Mouse (Mus musculus): ENCODE measurements around the gene Tomm20. TPM values are rescaled to one million over a fixed set of nuclear protein-coding genes. Genes with fewer than 3 reads are reported as not detected.
"Not testable (repeated sequence)": the region's sequence is repeated elsewhere in the genome, so short reads cannot be mapped to it uniquely, and the experiment has no call there.

Tomm20 gene
- 185 and 193 TPM in 2 replicates for polyA plus RNA-seq (2015; fragmentation: Nextera tagmentation; extraction: Ambion mirVana)

DNA sequence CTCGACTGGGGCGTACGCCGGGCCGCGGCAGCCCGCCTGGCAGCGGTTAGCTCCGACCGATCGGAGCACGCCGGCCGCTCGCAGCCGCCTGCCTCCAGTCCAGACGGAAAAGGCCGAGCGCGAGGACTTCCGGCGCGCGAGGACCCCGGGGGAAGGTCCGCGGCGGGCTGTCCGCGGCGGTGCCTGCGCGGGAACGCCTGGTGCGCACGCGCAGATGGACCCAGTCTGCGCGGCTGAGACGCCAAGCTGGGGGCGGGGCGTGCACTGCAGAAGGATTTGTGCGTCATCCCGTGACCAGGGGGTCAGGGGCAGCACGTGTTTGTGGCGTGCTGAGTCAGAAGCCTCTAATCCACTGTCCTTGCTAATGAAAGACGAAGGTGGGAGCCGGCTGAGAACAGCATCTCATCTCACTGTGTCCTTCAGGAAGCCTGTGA is at the start of gene Tomm20:
Tomm20 (minus strand) TSS at position 115 of the 434 bp plus-strand sequence.
- peaks cover 27% of the 10 kb centered on the region for H3K36me3 ChIP-seq
- under 1% methylated on average over 48 of the region's 48 CpGs for WGBS
- ATAC-seq (ENCODE audit: insufficient number of reproducible peaks, low FRiP score, low TSS enrichment, low read depth), result peak; percentile 93

GRCm38 (mm10) chr8:126994506-126994905 is 48.9 kb upstream of the Tomm20 start:
- Histone ChIP-seq H3K4me3 (replicated peaks) (no peak overlapping the region), H3K9ac (no peak overlapping the region), H3K9me3 (replicated peaks) (no peaks in the 10 kb centered on the region), H3K36me3 (no peaks in the 10 kb centered on the region), H3K27me3 (no peaks in the 10 kb centered on the region), H3K4me1 (no peaks in the 10 kb centered on the region), H3K4me2 (replicated peaks) (no peak overlapping the region), H3K27ac (replicated peaks) (no peak overlapping the region)
- 74% methylated on average over 1 of the region's 1 CpGs for WGBS
- ATAC-seq (ENCODE audit: insufficient number of reproducible peaks, low FRiP score, low TSS enrichment, low read depth), result no peak

More for the DNA sequence above, at the start of gene Tomm20:
- H3K27me3 ChIP-seq, result no peaks in the 10 kb centered on the region
- H3K9me3 ChIP-seq (replicated peaks), result no peaks in the 10 kb centered on the region
- H3K4me1 ChIP-seq, result peaks cover 21% of the 10 kb centered on the region
- peak within 1 kb of the TSS; percentile 85 for H3K9ac ChIP-seq
- peak within 1 kb of the TSS; percentile 81 for H3K4me3 ChIP-seq (replicated peaks)
- peak within 1 kb of the TSS; percentile 88 for H3K27ac ChIP-seq (replicated peaks)
- H3K4me2 ChIP-seq (replicated peaks), result peak within 1 kb of the TSS; percentile 86

GRCm38 (mm10) chr8:126989363-126990153 is 43.9 kb upstream of the Tomm20 start:
- no peak overlapping the region for H3K4me2 ChIP-seq (replicated peaks)
- H3K9me3 ChIP-seq (replicated peaks), result no peaks in the 10 kb centered on the region
- no peaks in the 10 kb centered on the region for H3K4me1 ChIP-seq
- no peak overlapping the region for H3K27ac ChIP-seq (replicated peaks)
- H3K9ac ChIP-seq, result no peak overlapping the region
- H3K4me3 ChIP-seq (replicated peaks), result no peak overlapping the region
- H3K27me3 ChIP-seq, result no peaks in the 10 kb centered on the region
- no peak for ATAC-seq (ENCODE audit: insufficient number of reproducible peaks, low FRiP score, low TSS enrichment, low read depth)
- H3K36me3 ChIP-seq, result no peaks in the 10 kb centered on the region
- WGBS, result 68% methylated on average over 5 of the region's 5 CpGs

GRCm38 (mm10) chr8:126988346-126989006 is 42.8 kb upstream of the Tomm20 start:
- no peak overlapping the region for H3K4me3 ChIP-seq (replicated peaks)
- no peaks in the 10 kb centered on the region for H3K27me3 ChIP-seq
- H3K9ac ChIP-seq, result no peak overlapping the region
- H3K36me3 ChIP-seq, result no peaks in the 10 kb centered on the region
- H3K4me2 ChIP-seq (replicated peaks), result no peak overlapping the region
- no peaks in the 10 kb centered on the region for H3K9me3 ChIP-seq (replicated peaks)
- ATAC-seq (ENCODE audit: insufficient number of reproducible peaks, low FRiP score, low TSS enrichment, low read depth), result no peak
- H3K27ac ChIP-seq (replicated peaks), result no peak overlapping the region
- WGBS, result 64% methylated on average over 16 of the region's 16 CpGs
- H3K4me1 ChIP-seq, result no peaks in the 10 kb centered on the region

GRCm38 (mm10) chr8:126986495-126986894 is 40.9 kb upstream of the Tomm20 start:
- H3K4me3 ChIP-seq (replicated peaks), result no peak overlapping the region
- no peak; the same call in 1 of the 2 replicates for ATAC-seq (ENCODE audit: insufficient number of reproducible peaks, low FRiP score, low TSS enrichment, low read depth)
- WGBS, result 2% methylated on average over 12 of the region's 12 CpGs
- no peak overlapping the region for H3K9ac ChIP-seq
- H3K27ac ChIP-seq (replicated peaks), result no peak overlapping the region
- H3K27me3 ChIP-seq, result no peaks in the 10 kb centered on the region
- H3K4me2 ChIP-seq (replicated peaks), result no peak overlapping the region
- H3K36me3 ChIP-seq, result no peaks in the 10 kb centered on the region
- no peaks in the 10 kb centered on the region for H3K4me1 ChIP-seq
- no peaks in the 10 kb centered on the region for H3K9me3 ChIP-seq (replicated peaks)

GRCm38 (mm10) chr8:126980046-126980445 is 34.4 kb upstream of the Tomm20 start:
- ATAC-seq (ENCODE audit: insufficient number of reproducible peaks, low FRiP score, low TSS enrichment, low read depth), result no peak
- Histone ChIP-seq H3K36me3 (no peaks in the 10 kb centered on the region), H3K4me1 (0 out of 2 replicates have a peak, but pooled peaks cover 8% of the 10 kb centered on the region), H3K9me3 (replicated peaks) (no peaks in the 10 kb centered on the region), H3K27me3 (no peaks in the 10 kb centered on the region; the same call in 1 of the 2 replicates), H3K9ac (no peak overlapping the region), H3K4me3 (replicated peaks) (no peak overlapping the region), H3K4me2 (replicated peaks) (no peak overlapping the region), H3K27ac (replicated peaks) (no peak overlapping the region)
- WGBS, result 35% methylated on average over 5 of the region's 5 CpGs

DNA sequence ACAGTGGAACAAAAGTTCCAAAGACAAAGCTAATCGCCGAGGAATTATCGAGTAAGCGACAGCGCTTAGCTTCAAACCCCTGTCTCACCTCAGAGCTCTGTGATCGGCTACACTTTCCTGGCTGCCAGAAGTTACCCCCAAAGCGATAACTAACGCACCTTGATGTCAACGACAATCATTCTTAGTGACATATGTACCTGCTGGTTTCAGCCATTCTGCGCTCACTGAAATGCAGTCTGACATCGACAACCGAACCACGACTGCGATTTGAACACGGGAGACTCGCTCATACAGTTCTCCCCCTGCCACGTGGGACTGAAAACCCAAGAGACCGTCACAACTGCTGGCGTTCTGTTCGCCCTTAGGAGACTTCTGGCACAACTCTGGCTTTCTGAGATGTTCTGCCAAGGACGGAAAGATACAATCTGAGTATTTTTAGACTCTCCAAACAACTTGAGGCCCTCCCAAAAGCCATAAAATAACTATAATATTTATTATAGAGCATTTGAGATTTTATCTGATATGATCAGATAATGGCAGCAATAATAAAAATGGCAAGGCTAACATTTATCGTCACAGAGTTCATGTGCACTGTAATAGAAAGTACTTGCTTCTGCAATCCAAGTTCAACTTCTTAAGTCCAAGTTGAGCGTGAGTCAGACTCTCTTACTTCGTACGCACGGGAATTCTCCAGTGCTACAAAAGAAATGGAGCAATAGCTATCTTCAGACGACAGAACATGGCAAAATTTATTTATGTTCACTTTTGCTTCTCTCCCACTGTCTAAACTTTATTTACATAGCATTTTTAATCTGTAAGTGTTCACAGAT is 33.7 kb upstream of the Tomm20 start:
- H3K27ac ChIP-seq (replicated peaks), result no peak overlapping the region
- H3K4me1 ChIP-seq, result 0 out of 2 replicates have a peak, but pooled peaks cover 8% of the 10 kb centered on the region
- H3K9me3 ChIP-seq (replicated peaks), result no peaks in the 10 kb centered on the region
- 17% methylated on average over 27 of the region's 27 CpGs for WGBS
- no peak overlapping the region for H3K9ac ChIP-seq
- peak overlapping the region; percentile 30 for H3K4me3 ChIP-seq (replicated peaks)
- no peaks in the 10 kb centered on the region for H3K36me3 ChIP-seq
- H3K27me3 ChIP-seq, result no peaks in the 10 kb centered on the region; the same call in 1 of the 2 replicates
- no peak for ATAC-seq (ENCODE audit: insufficient number of reproducible peaks, low FRiP score, low TSS enrichment, low read depth)
- H3K4me2 ChIP-seq (replicated peaks), result peak overlapping the region; percentile 46

DNA sequence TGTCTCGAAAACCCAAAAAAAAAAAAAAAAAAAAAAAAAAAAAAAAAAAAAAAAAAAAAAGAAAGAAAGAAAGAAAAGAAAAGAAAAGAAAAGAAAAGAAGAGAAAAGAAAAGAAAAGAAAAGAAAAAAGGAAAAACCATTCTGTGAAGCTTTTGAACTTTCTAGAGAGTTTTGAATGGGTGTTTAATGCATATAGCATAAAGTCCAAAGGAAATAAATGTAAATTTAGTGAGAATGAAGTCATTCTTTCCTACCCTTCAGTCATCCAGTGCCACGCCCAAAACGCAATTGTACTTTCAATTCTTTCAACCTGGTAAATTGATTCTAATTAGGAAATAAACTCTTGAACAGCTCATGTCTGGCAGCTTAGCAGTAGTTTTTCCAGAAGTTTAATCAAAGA is 32.9 kb upstream of the Tomm20 start:
- H3K9me3 ChIP-seq (replicated peaks); ATAC-seq (ENCODE audit: insufficient number of reproducible peaks, low FRiP score, low TSS enrichment, low read depth); H3K27ac ChIP-seq (replicated peaks); H3K9ac ChIP-seq; H3K27me3 ChIP-seq; H3K4me1 ChIP-seq; H3K36me3 ChIP-seq: not testable (repeated sequence)
- Histone ChIP-seq H3K4me2 (replicated peaks) (peak overlapping the region; percentile 46), H3K4me3 (replicated peaks) (peak overlapping the region; percentile 30)
- WGBS, result 42% methylated on average over 2 of the region's 3 CpGs

GRCm38 (mm10) chr8:126978028-126978427 is 32.4 kb upstream of the Tomm20 start:
- WGBS, result 63% methylated on average over 10 of the region's 10 CpGs
- no peak overlapping the region for H3K27ac ChIP-seq (replicated peaks)
- H3K4me1 ChIP-seq, result 0 out of 2 replicates have a peak, but pooled peaks cover 8% of the 10 kb centered on the region
- no peaks in the 10 kb centered on the region for H3K36me3 ChIP-seq
- no peak overlapping the region for H3K9ac ChIP-seq
- H3K27me3 ChIP-seq, result no peaks in the 10 kb centered on the region; the same call in 1 of the 2 replicates
- no peak overlapping the region for H3K4me3 ChIP-seq (replicated peaks)
- H3K9me3 ChIP-seq (replicated peaks), result no peaks in the 10 kb centered on the region
- no peak overlapping the region for H3K4me2 ChIP-seq (replicated peaks)
- no peak for ATAC-seq (ENCODE audit: insufficient number of reproducible peaks, low FRiP score, low TSS enrichment, low read depth)

- H3K9ac ChIP-seq, result no peak overlapping the region
- no peaks in the 10 kb centered on the region for H3K9me3 ChIP-seq (replicated peaks)
- no peak overlapping the region for H3K4me3 ChIP-seq (replicated peaks)
- H3K4me2 ChIP-seq (replicated peaks), result no peak overlapping the region
- no peak for ATAC-seq (ENCODE audit: insufficient number of reproducible peaks, low FRiP score, low TSS enrichment, low read depth)
- H3K4me1 ChIP-seq, result 0 out of 2 replicates have a peak, but pooled peaks cover 8% of the 10 kb centered on the region
- H3K27me3 ChIP-seq, result no peaks in the 10 kb centered on the region; the same call in 1 of the 2 replicates
- no peaks in the 10 kb centered on the region for H3K36me3 ChIP-seq
- no peak overlapping the region for H3K27ac ChIP-seq (replicated peaks)
- WGBS, result 60% methylated on average over 8 of the region's 8 CpGs
Measured at GRCm38 (mm10) chr8:126976608-126977348, 31.1 kb upstream of the Tomm20 start.
